Mouse (Mus musculus): ENCODE results near the gene Snx30.

Snx30 gene

GRCm38 (mm10) chr4:59794116-59794515 is 11.5 kb upstream of the Snx30 start:
- DNase-seq (ENCODE audit: low spot score) = no peak

- DNase-seq (ENCODE audit: low spot score) = no peak
These were observed 9.7 kb upstream of the Snx30 start for GRCm38 (mm10) chr4:59795788-59796455.

- DNase-seq (ENCODE audit: low spot score) = no peak
These were observed 5.5 kb upstream of the Snx30 start for GRCm38 (mm10) chr4:59800181-59800580.

GRCm38 (mm10) chr4:59801489-59801888 is 4.2 kb upstream of the Snx30 start, which contains the start of gene Inip:
TSS of gene Inip (minus strand) at chr4:59801589.
- DNase-seq (ENCODE audit: low spot score) = no peak

GRCm38 (mm10) chr4:59802107-59802506 is 3.5 kb upstream of the Snx30 start:
- no peak for DNase-seq (ENCODE audit: low spot score)

- DNase-seq (ENCODE audit: low spot score) = no peak
These were observed 2.8 kb upstream of the Snx30 start for GRCm38 (mm10) chr4:59802792-59803191.

GRCm38 (mm10) chr4:59803358-59803757 is 2.3 kb upstream of the Snx30 start:
- DNase-seq (ENCODE audit: low spot score) = no peak

- no peak for DNase-seq (ENCODE audit: low spot score)
These were observed 886 bp upstream of the Snx30 start for GRCm38 (mm10) chr4:59804754-59805153.

- DNase-seq (ENCODE audit: low spot score) = peak; percentile 32
These were observed 583 bp downstream of the Snx30 start for GRCm38 (mm10) chr4:59805968-59806878.

GRCm38 (mm10) chr4:59806879-59807195 is 1.2 kb downstream of the Snx30 start:
- no peak for DNase-seq (ENCODE audit: low spot score)

- no peak for DNase-seq (ENCODE audit: low spot score)
These were observed 1.9 kb downstream of the Snx30 start for GRCm38 (mm10) chr4:59807521-59807920.

- no peak for DNase-seq (ENCODE audit: low spot score)
These were observed 2.8 kb downstream of the Snx30 start for GRCm38 (mm10) chr4:59808396-59808795.

- no peak for DNase-seq (ENCODE audit: low spot score)
These were observed 8.5 kb downstream of the Snx30 start for GRCm38 (mm10) chr4:59814094-59814493.

- no peak for DNase-seq (ENCODE audit: low spot score)
These were observed 9.6 kb downstream of the Snx30 start for GRCm38 (mm10) chr4:59815121-59815810.

- DNase-seq (ENCODE audit: low spot score) = no peak
These were observed 10.4 kb downstream of the Snx30 start for GRCm38 (mm10) chr4:59816016-59816415.

- no peak for DNase-seq (ENCODE audit: low spot score)
These were observed 10.8 kb downstream of the Snx30 start for GRCm38 (mm10) chr4:59816477-59816876.

- no peak for DNase-seq (ENCODE audit: low spot score)
These were observed 12.2 kb downstream of the Snx30 start for GRCm38 (mm10) chr4:59817790-59818189.

GRCm38 (mm10) chr4:59818498-59818897 is 12.9 kb downstream of the Snx30 start:
- no peak for DNase-seq (ENCODE audit: low spot score)

GRCm38 (mm10) chr4:59819054-59819472 is 13.4 kb downstream of the Snx30 start:
- no peak for DNase-seq (ENCODE audit: low spot score)

GRCm38 (mm10) chr4:59819477-59820022 is 13.9 kb downstream of the Snx30 start:
- no peak for DNase-seq (ENCODE audit: low spot score)

- DNase-seq (ENCODE audit: low spot score) = no peak
These were observed 15.9 kb downstream of the Snx30 start for GRCm38 (mm10) chr4:59821516-59821915.

- DNase-seq (ENCODE audit: low spot score) = peak; percentile 21
These were observed 16.5 kb downstream of the Snx30 start for GRCm38 (mm10) chr4:59822119-59822518.
